Mouse (Mus musculus) layer of hippocampus, adult 6 months (tissue): ENCODE measurements around the gene Ppdpf. TPM values are rescaled to one million over a fixed set of nuclear protein-coding genes. Genes with fewer than 3 reads are reported as not detected.

Experiments
- long read RNA-seq, 2 experiments: library from polyadenylated mRNA; unstranded; transcript quantifications; one replicate each; pipeline ENCODE4 v2.0.0; 2019 to 2020
- polyA plus RNA-seq: library from polyadenylated mRNA; unstranded; fragments of <200 nt; fragmentation: Nextera tagmentation; gene quantifications from 2 replicates; pipeline ENCODE4 v1.2.3, GENCODE M21; 2021

Gene Ppdpf
- 180 and 191 TPM in 2 replicates for polyA plus RNA-seq
- long read RNA-seq, experiment 1, transcript Ppdpf-205 (3 exons, 771 nt): minor isoform, 13 of 123 reads
- long read RNA-seq, experiment 1, transcript Ppdpf-206 (4 exons, 750 nt): minor isoform, 27 of 123 reads
- long read RNA-seq, experiment 1, transcript Ppdpf-202 (5 exons, 689 nt): minor isoform, 17 of 123 reads
- long read RNA-seq, experiment 1, transcript Ppdpf-201 (5 exons, 1,160 nt): major isoform, 37 of 123 reads
- long read RNA-seq, experiment 1, partial matches to known transcripts: 19 of 123 reads
- long read RNA-seq, experiment 1, other reads (novel, unspliced or antisense): 6 of 123 reads
- long read RNA-seq, experiment 2, transcript Ppdpf-205 (3 exons, 771 nt): minor isoform, 16 of 99 reads
- long read RNA-seq, experiment 2, transcript Ppdpf-202 (5 exons, 689 nt): minor isoform, 9 of 99 reads
- long read RNA-seq, experiment 2, transcript Ppdpf-201 (5 exons, 1,160 nt): minor isoform, 15 of 99 reads
- long read RNA-seq, experiment 2, transcript Ppdpf-206 (4 exons, 750 nt): major isoform, 31 of 99 reads
- long read RNA-seq, experiment 2, partial matches to known transcripts: 10 of 99 reads
- long read RNA-seq, experiment 2, other reads (novel, unspliced or antisense): 9 of 99 reads

GRCm38 (mm10) chr2:181187121-181188000 is at the start of gene Ppdpf:
Gene Ppdpf, plus strand, starts transcription at chr2:181187247.

GRCm38 (mm10) chr2:181156248-181157121 is 30.6 kb upstream of the Ppdpf start, which contains the start of gene Eef1a2:
Gene Eef1a2, minus strand, starts transcription at chr2:181157014.

GRCm38 (mm10) chr2:181202422-181202821 is 15.4 kb downstream of the Ppdpf start, which contains the start of gene Ptk6:
Gene Ptk6, minus strand, starts transcription at chr2:181202789.

GRCm38 (mm10) chr2:181213021-181213445 is 26.0 kb downstream of the Ppdpf start, which contains the start of gene Srms:
Gene Srms, minus strand, starts transcription at chr2:181213185.

GRCm38 (mm10) chr2:181219538-181220216 is 32.6 kb downstream of the Ppdpf start, which contains the start of gene Fndc11:
Gene Fndc11, plus strand, starts transcription at chr2:181220013.

Other genes starting within 250 kb of the Ppdpf start
- gene Nkain4, start 232.5 kb upstream of the Ppdpf start, polyA plus RNA-seq: 160 and 162 TPM in 2 replicates
- 88.1 and 93.7 TPM in 2 replicates for gene Arfgap1, start 220.0 kb upstream of the Ppdpf start, polyA plus RNA-seq
- gene Col20a1, start 200.7 kb upstream of the Ppdpf start, polyA plus RNA-seq: 0.09 and 0.28 TPM in 2 replicates
- 11.1 and 15.5 TPM in 2 replicates for gene Chrna4, start 143.7 kb upstream of the Ppdpf start, polyA plus RNA-seq
- 29.0 and 36.4 TPM in 2 replicates for gene Kcnq2, start 51.9 kb upstream of the Ppdpf start, polyA plus RNA-seq
- 211 and 291 TPM in 2 replicates for gene Eef1a2, start 30.2 kb upstream of the Ppdpf start, polyA plus RNA-seq
- gene Ptk6, start 15.5 kb downstream of the Ppdpf start, polyA plus RNA-seq: not detected in 2 replicates
- gene Srms, start 25.9 kb downstream of the Ppdpf start, polyA plus RNA-seq: 0.20 and 0.21 TPM in 2 replicates
- gene Fndc11, start 32.8 kb downstream of the Ppdpf start, polyA plus RNA-seq: 0.40 and 0.74 TPM in 2 replicates
- 0.21 and 0.25 TPM in 2 replicates for gene Helz2, start 54.8 kb downstream of the Ppdpf start, polyA plus RNA-seq
- 2.1 TPM in 2 replicates for gene Gmeb2, start 100.8 kb downstream of the Ppdpf start, polyA plus RNA-seq
- gene Stmn3, start 127.3 kb downstream of the Ppdpf start, polyA plus RNA-seq: 1,101 and 1,309 TPM in 2 replicates
- 1.5 and 2.6 TPM in 2 replicates for gene Rtel1, start 132.5 kb downstream of the Ppdpf start, polyA plus RNA-seq
- 19.8 and 20.5 TPM in 2 replicates for gene Zgpat, start 177.7 kb downstream of the Ppdpf start, polyA plus RNA-seq
- 52.9 and 56.3 TPM in 2 replicates for gene Arfrp1, start 178.2 kb downstream of the Ppdpf start, polyA plus RNA-seq
- 2.0 and 2.8 TPM in 2 replicates for gene Lime1, start 192.8 kb downstream of the Ppdpf start, polyA plus RNA-seq